Mouse (Mus musculus) lung, postnatal 36 days (tissue): Measurements from ENCODE around the gene Tmem116.

Experiments used
- DNase-seq: peaks from one replicate; pipeline ENCODE4 v3.0.0; 2022; ENCODE audit warnings: mixed read lengths

Tmem116 gene

DNA sequence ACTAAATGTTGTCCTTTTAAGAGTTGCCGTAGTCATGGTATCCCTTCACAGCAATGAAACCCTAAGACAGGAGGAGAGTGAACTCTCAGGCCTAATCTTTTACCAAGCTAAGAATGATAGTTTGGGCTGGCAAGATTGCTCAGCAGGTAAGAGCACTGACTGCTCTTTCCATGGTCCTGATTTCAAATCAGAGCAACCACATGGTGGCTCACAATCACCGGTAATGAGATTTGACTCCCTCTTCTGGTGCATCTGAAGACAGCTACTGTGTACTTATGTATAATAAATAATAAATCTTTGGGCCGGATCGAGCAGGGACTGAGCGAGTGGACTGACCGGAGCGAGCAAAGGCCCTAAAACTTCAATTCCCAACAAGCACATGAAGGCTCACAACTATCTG, 89.5 kb downstream of the Tmem116 start:
- DNase-seq, result no peak

DNA sequence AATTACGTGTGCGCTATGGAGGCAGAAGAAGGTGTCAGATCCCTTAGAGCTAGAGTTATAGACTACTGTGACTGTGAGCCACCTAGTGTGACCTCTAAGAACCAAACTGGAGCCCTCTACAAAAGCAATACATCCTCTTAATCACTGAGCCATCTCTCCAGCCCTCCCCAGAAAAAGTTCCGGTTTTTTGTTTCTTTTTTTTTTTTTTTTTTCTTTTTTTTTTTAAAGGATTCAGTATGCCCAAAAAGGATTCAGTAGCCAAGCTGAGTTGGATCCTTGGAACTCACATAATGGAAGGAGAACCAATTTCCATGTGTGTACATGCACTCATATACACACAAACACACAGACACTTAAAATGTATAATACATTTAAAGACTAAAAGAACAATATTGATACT, 91.7 kb downstream of the Tmem116 start:
- DNase-seq, result no peak

DNA sequence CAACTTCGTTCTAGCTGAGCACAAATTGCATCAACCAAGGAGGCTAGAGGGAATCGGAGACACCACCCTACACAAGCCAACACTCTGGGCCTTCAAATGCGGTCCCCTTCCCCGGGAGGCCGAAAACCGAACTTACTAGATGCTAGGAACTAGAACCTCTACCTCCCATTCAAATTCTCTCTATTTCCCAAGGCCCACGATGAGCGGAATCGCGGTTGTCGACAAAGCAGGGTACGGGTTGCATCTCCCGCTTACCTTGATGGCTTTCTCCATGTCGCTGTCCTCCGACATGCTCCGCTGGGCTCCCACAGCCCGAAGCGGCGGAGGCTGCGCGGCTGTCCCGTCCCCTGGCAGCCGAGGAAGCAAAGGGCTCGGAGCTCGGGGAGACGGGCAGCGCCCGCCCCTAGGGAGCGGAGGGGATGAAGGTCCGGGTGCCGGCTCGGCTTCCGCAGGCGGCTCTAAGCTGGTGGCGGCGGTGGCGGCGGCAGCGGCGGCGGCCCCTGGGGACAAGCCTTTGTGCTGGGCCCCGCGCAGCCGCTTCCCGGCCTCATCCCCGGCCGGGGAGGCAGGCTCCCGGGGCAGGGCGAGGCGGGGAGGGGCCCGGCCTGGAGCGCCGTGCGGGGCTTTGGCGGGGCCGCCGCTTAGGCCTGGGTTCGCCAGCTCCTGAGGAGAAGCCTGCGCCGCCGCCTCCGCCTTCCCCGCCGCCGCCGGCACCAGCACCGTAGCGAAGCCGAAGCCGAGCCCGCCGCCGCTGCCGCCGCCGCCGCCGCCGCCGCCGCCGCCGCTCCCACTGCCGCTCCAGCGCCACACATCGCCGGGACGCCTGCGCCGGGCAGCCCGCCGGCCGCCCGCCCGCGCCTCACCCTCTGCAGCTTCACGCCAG, 93.5 kb downstream of the Tmem116 start, which contains the start of the genes Adam1a and Gm42878:
Gene Adam1a, minus strand, starts transcription at position 573 of the 883 bp plus-strand sequence.
Gene Gm42878, minus strand, starts transcription at position 573 of the 883 bp plus-strand sequence.
- peak; percentile 21 for DNase-seq

DNA sequence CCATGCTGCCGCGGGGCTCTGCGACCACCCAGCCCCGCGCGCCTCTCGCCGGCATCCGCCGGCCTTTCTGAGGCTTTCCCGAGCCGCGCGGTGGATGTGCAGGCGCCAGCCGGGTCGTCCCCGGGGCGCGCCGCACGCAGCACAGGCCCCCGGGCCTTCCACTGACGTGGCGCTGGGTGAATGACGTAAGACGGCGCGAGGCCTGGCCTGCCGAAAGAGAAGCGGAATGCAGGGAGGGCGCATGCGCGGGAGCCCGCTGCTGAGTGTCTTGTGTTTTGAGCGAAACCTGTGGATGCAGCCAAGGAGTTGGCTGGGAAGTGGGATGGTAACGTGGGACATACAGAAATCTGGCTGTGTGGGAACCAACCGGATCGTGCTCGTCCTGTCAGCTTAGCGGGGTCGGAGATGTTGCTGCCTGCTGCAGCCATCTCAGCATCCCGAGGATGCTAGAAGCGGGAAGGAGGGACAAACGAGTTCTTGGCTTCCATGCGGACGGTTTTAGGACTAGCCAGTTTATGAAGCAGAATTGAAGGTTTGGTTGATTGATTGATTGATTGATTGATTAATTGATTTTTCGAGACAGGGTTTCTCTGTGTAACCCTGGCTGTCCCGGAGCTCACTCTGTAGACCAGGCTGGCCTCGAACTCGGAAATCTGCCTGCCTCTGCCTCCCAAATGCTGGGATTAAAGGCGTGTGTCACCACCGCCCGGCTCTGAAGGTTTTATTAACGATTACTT, 94.3 kb downstream of the Tmem116 start, which contains the start of gene Mapkapk5:
Gene Mapkapk5, minus strand, starts transcription at position 113 of the 737 bp plus-strand sequence.
- DNase-seq, result peak; percentile 97

DNA sequence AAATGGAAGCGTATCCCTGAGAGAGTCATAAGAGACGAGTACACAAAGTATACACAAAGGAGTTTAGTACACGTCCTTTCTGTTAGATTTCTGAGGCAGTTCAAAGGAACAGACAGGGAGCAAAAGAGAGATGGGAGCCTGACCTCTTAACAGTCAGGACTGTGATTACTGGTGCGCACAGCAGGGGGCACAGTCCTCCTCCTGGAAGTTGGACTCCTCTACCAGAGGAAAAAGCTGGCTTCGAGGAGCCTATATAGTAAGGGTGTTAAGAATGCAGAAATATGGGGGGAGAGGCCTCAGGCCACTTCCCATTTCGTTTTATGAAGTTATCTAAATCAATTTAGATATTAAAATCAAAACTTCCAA, 94.8 kb downstream of the Tmem116 start:
- peak; percentile 75 for DNase-seq

DNA sequence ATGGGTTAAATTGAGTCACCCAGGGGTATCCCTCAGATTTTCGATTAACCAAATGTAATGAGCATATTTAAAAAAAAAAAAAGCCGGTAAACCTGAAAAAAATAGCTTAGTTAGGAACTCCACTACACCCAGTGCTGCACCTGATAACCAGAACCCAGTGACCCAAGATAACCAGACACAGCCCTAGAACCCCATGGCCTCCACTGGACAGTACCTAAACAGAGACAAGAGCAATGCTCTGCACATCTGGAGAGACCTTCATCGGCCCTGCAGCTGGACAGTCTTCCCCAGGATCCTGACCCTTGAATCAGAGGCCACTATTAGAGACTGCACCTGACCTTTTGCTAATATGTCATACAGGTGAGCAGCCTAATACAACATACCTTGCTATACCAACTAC, 95.4 kb downstream of the Tmem116 start:
- no peak for DNase-seq

DNA sequence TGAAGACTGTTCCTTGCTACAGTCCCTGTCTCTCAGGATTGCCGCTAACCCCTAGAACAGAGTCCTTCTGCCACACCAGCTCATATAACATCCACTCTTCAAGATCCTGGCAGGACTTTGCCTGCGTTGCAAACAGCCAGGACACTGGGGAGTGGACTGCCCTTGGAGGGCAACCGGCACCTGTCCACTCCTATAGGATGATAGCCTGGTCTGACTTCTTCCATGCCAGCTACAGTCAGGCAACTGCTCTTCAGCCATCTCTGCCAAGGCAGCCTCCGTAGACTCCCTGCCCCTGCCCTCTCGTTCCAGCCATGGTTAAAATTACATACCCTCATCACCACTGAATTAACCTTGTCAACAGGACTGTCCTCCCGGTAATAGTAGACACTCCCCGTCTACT, 97.5 kb downstream of the Tmem116 start:
- no peak for DNase-seq

DNA sequence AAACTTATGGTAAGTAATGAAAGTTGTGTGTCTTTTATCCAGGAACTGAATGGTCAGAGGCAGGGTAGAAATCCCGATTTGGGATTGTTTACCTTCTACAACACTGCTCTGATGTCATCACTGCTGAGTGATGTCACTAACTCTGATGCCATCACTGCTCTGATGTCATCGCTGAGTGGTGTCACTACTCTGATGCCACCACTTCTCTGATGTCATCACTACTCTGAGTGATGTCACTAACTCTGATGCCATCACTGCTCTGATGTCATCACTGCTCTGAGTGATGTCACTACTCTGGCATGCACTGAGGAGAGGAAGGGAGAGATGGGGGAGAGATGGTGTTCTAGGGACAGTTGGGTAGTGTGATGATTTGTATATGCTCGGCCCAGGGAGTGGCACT, 110.7 kb downstream of the Tmem116 start:
- no peak for DNase-seq

DNA sequence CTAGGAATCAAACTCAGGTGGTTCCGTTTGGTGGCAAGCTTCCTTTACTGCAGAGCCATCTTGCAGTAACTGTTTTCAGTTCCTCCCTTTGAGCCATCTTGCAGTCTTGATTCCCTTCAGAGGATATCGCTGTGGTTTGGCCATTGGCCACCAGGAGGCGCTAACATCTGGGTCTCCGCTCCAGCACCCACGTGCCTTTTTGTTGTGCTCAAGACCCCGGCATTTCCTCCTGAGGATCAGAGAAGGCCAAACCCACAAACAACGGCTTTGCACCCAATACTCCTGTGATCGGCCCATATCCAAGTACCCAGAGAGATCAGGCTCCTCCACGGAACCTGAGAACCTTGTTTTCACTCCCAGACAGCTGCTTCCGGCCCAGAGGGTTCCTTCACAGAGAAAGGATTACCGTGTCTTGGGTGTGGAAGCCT, 112.8 kb downstream of the Tmem116 start:
- peak; percentile 96 for DNase-seq

DNA sequence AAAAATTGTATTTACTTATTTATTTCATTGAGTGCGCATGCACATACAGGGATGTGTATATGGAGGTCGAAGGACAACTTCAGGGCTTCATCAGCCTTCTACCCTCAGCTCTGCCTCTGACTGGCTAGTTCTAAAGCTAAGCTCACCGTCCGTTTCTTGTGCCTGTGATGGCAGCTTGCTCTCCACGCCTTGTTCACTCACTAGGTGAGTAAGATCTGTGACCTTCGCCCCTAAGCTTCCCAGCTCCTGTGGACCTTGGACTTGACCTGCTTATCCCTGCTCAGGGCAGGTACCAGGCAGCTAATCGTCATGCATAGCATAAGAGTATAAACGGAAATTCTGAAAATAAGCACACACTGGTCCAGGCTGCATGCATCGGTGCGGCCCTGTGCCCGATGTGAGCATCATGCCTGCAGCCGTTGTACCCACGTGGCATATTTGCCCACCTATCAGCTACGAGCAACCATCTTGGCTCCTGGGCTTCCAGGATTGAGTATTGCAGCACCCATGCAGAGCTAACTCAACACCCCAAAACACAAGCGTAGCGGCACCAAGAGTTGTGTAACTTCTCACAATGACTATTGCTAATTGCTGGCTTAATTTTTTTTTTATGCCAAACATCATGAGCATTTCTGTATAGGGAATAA, 114.5 kb downstream of the Tmem116 start:
- DNase-seq, result no peak

DNA sequence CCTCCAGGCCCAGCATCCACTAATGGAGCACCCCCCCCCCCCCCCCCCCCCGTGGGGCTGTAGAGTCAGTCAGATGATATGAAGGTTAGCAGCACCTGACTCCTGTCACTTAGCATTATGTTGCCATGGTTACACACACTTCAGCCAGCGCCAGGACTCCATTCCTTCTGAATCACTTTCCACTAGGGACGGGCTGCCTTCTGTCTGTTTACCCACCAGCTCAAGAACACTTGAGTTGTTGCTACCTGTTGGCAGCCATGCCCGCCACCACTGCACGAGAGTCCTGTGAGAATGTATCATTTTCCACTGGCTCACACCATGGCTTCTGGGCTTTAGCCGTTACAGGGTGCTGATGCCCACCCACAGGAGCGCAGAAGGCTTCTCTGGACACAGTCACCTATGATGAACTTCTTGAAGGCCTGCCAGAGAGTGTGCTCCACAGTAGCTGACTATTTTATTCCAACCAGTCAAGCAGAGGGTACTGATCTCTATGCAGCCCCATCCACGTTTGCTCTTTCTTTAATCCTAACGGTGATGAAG, 118.3 kb downstream of the Tmem116 start:
- DNase-seq, result peak; percentile 88

DNA sequence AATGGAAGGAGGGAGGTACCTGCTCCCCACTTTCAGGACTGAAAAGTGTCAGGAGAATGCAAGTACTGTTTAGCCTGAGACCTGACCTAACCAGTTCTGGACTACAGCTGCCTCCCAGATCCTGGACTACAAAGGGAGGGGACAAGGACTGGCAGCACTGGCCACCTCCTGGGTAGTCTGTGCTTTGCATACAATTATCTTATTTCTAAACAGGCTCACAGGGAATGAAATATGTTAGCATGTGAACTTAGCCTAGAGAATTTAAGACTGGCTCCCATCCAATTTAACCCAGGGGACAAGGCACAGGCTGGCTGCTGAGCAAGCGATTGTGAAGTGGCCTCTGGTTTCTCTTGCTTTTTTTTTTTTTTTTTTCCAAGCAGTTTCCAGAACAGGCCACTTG, 119.1 kb downstream of the Tmem116 start:
- peak; percentile 19 for DNase-seq
